ENCODE assay signal across 30 mouse cellular contexts in the genomic region with DNA sequence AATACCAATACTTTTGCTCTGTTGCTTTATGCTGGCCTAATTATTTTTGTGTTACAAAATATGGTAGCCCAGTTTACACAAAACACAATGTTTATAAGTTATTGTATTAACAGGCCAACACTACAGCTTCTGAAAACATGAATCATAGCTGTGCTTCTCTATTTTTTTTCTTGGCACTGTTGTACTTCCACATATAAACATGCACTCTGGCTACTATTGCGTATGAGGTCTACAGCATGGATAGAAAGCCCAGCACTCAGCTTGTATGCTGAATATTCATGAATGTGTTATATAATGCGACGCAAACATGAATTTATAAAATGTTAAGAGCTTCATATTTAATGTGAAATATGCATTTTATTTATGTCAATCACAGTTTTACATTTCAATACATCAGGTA.
"Had no signal": no experiment of that assay in that cellular context is flagged by ENCODE, and none has a peak within 500 bp of the region (broad histone marks: within the 10 kb centered on the region; RNA-seq: fewer than 3 reads in every experiment).

No protein-coding gene starts in this region.

- H3K9me3 ChIP-seq: limb, embryonic 10.5 days; limb, embryonic 12.5 days; limb, embryonic 13.5 days; limb, embryonic 15.5 days; liver, embryonic 12.5 days; liver, embryonic 13.5 days; liver, embryonic 15.5 days; megakaryocyte, embryonic 14.5 days; midbrain, embryonic 10.5 days; midbrain, embryonic 12.5 days; midbrain, embryonic 13.5 days; midbrain, embryonic 15.5 days; neural tube, embryonic 12.5 days; neural tube, embryonic 13.5 days had no signal

- H3K4me1 ChIP-seq: limb, embryonic 10.5 days; limb, embryonic 12.5 days; limb, embryonic 13.5 days; limb, embryonic 15.5 days; liver, embryonic 12.5 days; liver, embryonic 13.5 days; liver, embryonic 15.5 days; megakaryocyte, embryonic 14.5 days; midbrain, embryonic 10.5 days; midbrain, embryonic 12.5 days; midbrain, embryonic 13.5 days; midbrain, embryonic 15.5 days; neural tube, embryonic 12.5 days; neural tube, embryonic 13.5 days had no signal

- ATAC-seq: liver, embryonic 12.5 days; liver, postnatal 0 days; lung, postnatal 0 days; midbrain, embryonic 13.5 days; midbrain, embryonic 15.5 days; midbrain, embryonic 16.5 days had no signal

- H3K4me3 ChIP-seq: left cerebral cortex, adult 2 months; limb, embryonic 10.5 days; limb, embryonic 12.5 days; limb, embryonic 13.5 days; limb, embryonic 15.5 days; liver, embryonic 12.5 days; liver, embryonic 13.5 days; liver, embryonic 15.5 days; megakaryocyte, embryonic 14.5 days; midbrain, embryonic 10.5 days; midbrain, embryonic 12.5 days; midbrain, embryonic 13.5 days; midbrain, embryonic 15.5 days; myocyte; neural tube, embryonic 12.5 days; neural tube, embryonic 13.5 days had no signal

- H3K36me3 ChIP-seq: limb, embryonic 10.5 days; limb, embryonic 12.5 days; limb, embryonic 13.5 days; limb, embryonic 15.5 days; liver, embryonic 12.5 days; liver, embryonic 13.5 days; liver, embryonic 15.5 days; midbrain, embryonic 10.5 days; midbrain, embryonic 12.5 days; midbrain, embryonic 13.5 days; midbrain, embryonic 15.5 days; neural tube, embryonic 12.5 days; neural tube, embryonic 13.5 days had no signal

- DNase-seq: left cerebral cortex, postnatal 4 days; liver; liver, embryonic 13.5 days; liver, postnatal 0 days; lung, adult 2 months; lung, postnatal 10 days; lung, postnatal 14 days; lung, postnatal 36 days; midbrain, embryonic 14.5 days had no signal

- H3K9ac ChIP-seq: limb, embryonic 12.5 days; limb, embryonic 13.5 days; limb, embryonic 15.5 days; liver, embryonic 12.5 days; liver, embryonic 13.5 days; liver, embryonic 14.5 days; liver, embryonic 15.5 days; liver, postnatal 0 days; midbrain, embryonic 12.5 days; midbrain, embryonic 13.5 days; midbrain, embryonic 15.5 days; neural tube, embryonic 12.5 days; neural tube, embryonic 13.5 days had no signal

- H3K27me3 ChIP-seq: limb, embryonic 12.5 days; limb, embryonic 13.5 days; limb, embryonic 15.5 days; liver, embryonic 12.5 days; liver, embryonic 13.5 days; liver, embryonic 15.5 days; megakaryocyte, embryonic 14.5 days; midbrain, embryonic 12.5 days; midbrain, embryonic 13.5 days; midbrain, embryonic 15.5 days; neural tube, embryonic 12.5 days; neural tube, embryonic 13.5 days had no signal

- H3K4me2 ChIP-seq: limb, embryonic 12.5 days; limb, embryonic 13.5 days; limb, embryonic 15.5 days; liver, embryonic 11.5 days; liver, embryonic 12.5 days; liver, embryonic 13.5 days; liver, embryonic 15.5 days; midbrain, embryonic 11.5 days; midbrain, embryonic 12.5 days; midbrain, embryonic 13.5 days; midbrain, embryonic 15.5 days; neural tube, embryonic 12.5 days; neural tube, embryonic 13.5 days had no signal

- H3K27ac ChIP-seq: left cerebral cortex, adult 2 months; limb, embryonic 10.5 days; limb, embryonic 12.5 days; limb, embryonic 13.5 days; limb, embryonic 15.5 days; liver, embryonic 12.5 days; liver, embryonic 13.5 days; liver, embryonic 14.5 days; liver, embryonic 15.5 days; macrophage; midbrain, embryonic 10.5 days; midbrain, embryonic 12.5 days; midbrain, embryonic 13.5 days; midbrain, embryonic 15.5 days; neural tube, embryonic 12.5 days; neural tube, embryonic 13.5 days had no signal
